Mouse (Mus musculus): ENCODE results near the gene Olfr1045. TPM values are rescaled to one million over a fixed set of nuclear protein-coding genes. Genes with fewer than 3 reads are reported as not detected.

The Olfr1045 gene
- polyA plus RNA-seq (2012; rRNA removed) = not detected in 2 replicates

DNA sequence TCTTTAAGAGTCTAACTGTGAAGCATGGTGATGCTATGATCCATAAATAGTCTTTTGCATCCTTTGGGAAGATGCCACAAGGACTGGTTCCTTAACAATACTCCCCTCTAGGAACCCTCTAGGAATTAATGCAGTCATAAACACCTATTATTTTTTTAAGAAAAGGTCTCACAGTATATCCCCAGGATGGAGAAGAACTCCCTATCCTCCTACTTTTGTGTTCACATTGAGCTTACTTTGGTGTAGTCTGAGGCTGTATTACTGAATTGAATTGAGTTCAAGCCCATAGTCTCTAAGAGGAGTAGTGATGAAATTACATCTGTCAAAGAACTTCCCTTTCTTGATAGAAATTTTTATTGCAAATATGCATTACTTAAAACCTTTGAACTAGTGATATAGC, at the start of gene Olfr1045:
Gene Olfr1045, minus strand, starts transcription at position 101 of the 400 bp plus-strand sequence.
- H3K36me3 ChIP-seq (ENCODE audit: control insufficient read depth, insufficient read depth, low read length) = no peaks in the 10 kb centered on the region
- no peak within 1 kb of the TSS for H3K27ac ChIP-seq (ENCODE audit: insufficient read depth, low read length)
- H3K4me3 ChIP-seq (ENCODE audit: extremely low read depth, insufficient read depth, insufficient read length) = no peak within 1 kb of the TSS
- TF ChIP-seq CTCF (IDR thresholded peaks at IDR 0.05; ENCODE audit: extremely low read depth, insufficient read depth, insufficient read length, insufficient replicate concordance) = no peak
- no peak for TF ChIP-seq POLR2A (IDR thresholded peaks at IDR 0.05; ENCODE audit: low read depth, low read length)
- DNase-seq (ENCODE audit: low read depth in 1 of 2, low spot score in 2 of 2) = no peak
- no peaks in the 10 kb centered on the region for H3K27me3 ChIP-seq (ENCODE audit: control insufficient read depth, insufficient read depth, low read length)
- no peaks in the 10 kb centered on the region for H3K4me1 ChIP-seq (ENCODE audit: control insufficient read depth, insufficient read depth, insufficient read length)

DNA sequence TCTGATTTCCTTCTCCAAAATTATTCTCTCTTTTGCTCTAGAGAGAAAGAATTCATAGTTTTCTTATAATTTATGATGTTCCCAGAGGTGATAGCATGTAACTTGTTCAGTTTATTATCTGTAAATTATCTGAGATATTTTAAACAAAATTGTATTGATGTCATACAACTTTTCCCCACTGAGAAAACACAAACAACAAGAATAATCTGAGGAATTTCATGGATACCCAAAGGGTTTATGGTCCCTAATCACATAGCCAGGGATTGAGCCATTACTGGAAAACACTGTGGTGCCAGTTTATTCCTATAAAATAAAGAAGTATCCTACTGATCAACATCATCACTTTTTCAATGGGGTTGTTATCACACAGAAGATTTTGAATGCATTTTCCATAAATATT, 37.4 kb upstream of the Olfr1045 start, which contains the start of gene Olfr1048:
Gene Olfr1048, minus strand, starts transcription at position 101 of the 400 bp plus-strand sequence.
- Histone ChIP-seq H3K27me3 (ENCODE audit: control insufficient read depth, insufficient read depth, low read length) (no peaks in the 10 kb centered on the region), H3K4me3 (ENCODE audit: extremely low read depth, insufficient read depth, insufficient read length) (no peak within 1 kb of the TSS), H3K27ac (ENCODE audit: insufficient read depth, low read length) (no peak within 1 kb of the TSS), H3K4me1 (ENCODE audit: control insufficient read depth, insufficient read depth, insufficient read length) (no peaks in the 10 kb centered on the region), H3K36me3 (ENCODE audit: control insufficient read depth, insufficient read depth, low read length) (no peaks in the 10 kb centered on the region)
- TF ChIP-seq CTCF (IDR thresholded peaks at IDR 0.05; ENCODE audit: extremely low read depth, insufficient read depth, insufficient read length, insufficient replicate concordance) = no peak
- no peak for TF ChIP-seq POLR2A (IDR thresholded peaks at IDR 0.05; ENCODE audit: low read depth, low read length)
- DNase-seq (ENCODE audit: low read depth in 1 of 2, low spot score in 2 of 2) = no peak

DNA sequence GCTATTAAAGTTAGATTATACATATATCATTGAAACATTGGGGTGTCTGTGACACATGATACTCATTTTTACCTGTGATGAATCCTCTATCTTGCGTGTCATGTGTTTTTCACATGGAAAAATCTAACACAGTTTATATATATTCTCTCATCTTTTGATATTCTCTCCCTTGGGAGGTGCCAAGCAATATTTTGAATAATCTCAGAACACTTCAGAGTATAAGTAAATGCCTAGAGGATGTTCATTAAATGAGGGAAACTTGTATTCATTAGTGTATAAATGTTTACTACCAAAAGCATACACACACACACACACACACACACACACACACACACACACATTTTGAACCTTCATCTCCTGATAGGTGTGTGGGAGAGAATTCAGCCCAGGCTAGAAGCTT, 28.5 kb upstream of the Olfr1045 start, which contains the start of gene Olfr1047:
Gene Olfr1047, minus strand, starts transcription at position 101 of the 400 bp plus-strand sequence.
- no peaks in the 10 kb centered on the region for H3K4me1 ChIP-seq (ENCODE audit: control insufficient read depth, insufficient read depth, insufficient read length)
- WGBS = 83% methylated on average over 1 of the region's 1 CpGs
- no peak within 1 kb of the TSS for H3K4me3 ChIP-seq (ENCODE audit: extremely low read depth, insufficient read depth, insufficient read length)
- H3K27me3 ChIP-seq (ENCODE audit: control insufficient read depth, insufficient read depth, low read length) = no peaks in the 10 kb centered on the region
- no peak for DNase-seq (ENCODE audit: low read depth in 1 of 2, low spot score in 2 of 2)
- TF ChIP-seq CTCF (IDR thresholded peaks at IDR 0.05; ENCODE audit: extremely low read depth, insufficient read depth, insufficient read length, insufficient replicate concordance) (no peak), POLR2A (IDR thresholded peaks at IDR 0.05; ENCODE audit: low read depth, low read length) (no peak)
- H3K27ac ChIP-seq (ENCODE audit: insufficient read depth, low read length) = no peak within 1 kb of the TSS
- H3K36me3 ChIP-seq (ENCODE audit: control insufficient read depth, insufficient read depth, low read length) = no peaks in the 10 kb centered on the region

DNA sequence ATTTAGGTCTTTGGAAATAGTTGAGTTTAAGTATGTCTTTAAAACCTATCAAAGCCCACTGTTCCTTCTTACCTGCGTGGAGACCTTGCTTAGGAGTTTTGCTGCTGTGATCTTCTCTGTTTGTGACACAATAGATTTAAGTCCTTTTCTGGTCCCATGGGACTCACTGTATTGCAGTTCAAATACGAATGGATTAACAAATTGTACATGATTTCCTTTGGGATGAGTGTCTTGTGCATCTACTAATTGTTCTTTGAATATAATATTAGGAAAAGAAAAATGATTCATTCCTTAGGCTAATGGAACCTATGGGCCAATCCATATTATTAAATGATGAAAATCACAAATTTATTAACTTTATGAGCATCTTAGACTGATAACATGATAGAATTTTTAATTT, 16.4 kb upstream of the Olfr1045 start, which contains the start of gene Olfr1046:
Gene Olfr1046, minus strand, starts transcription at position 101 of the 400 bp plus-strand sequence.
- H3K4me1 ChIP-seq (ENCODE audit: control insufficient read depth, insufficient read depth, insufficient read length) = no peaks in the 10 kb centered on the region
- TF ChIP-seq POLR2A (IDR thresholded peaks at IDR 0.05; ENCODE audit: low read depth, low read length) (no peak), CTCF (IDR thresholded peaks at IDR 0.05; ENCODE audit: extremely low read depth, insufficient read depth, insufficient read length, insufficient replicate concordance) (no peak)
- H3K27ac ChIP-seq (ENCODE audit: insufficient read depth, low read length) = no peak within 1 kb of the TSS
- no peaks in the 10 kb centered on the region for H3K27me3 ChIP-seq (ENCODE audit: control insufficient read depth, insufficient read depth, low read length)
- 67% methylated on average over 2 of the region's 2 CpGs for WGBS
- no peak for DNase-seq (ENCODE audit: low read depth in 1 of 2, low spot score in 2 of 2)
- H3K4me3 ChIP-seq (ENCODE audit: extremely low read depth, insufficient read depth, insufficient read length) = no peak within 1 kb of the TSS
- no peaks in the 10 kb centered on the region for H3K36me3 ChIP-seq (ENCODE audit: control insufficient read depth, insufficient read depth, low read length)

DNA sequence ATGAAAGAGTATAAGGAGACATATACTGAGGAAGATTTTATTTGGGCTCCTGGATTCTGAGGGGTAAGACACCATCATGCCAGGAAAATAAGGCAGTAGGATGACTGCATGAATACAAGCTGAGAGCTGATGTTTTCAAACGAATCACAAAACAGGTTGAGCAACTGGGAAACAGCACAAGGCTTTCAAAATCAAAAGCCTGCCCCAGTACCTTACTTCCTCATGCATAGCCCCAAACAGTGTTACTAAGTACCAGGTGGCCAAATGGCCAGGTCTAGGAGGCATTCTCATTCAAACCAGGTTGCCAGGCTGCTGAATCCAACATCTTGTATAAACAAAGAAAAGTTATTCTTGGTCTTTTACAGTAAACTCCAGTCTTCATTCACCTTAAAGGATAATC, 6.9 kb downstream of the Olfr1045 start:
- TF ChIP-seq CTCF (IDR thresholded peaks at IDR 0.05; ENCODE audit: extremely low read depth, insufficient read depth, insufficient read length, insufficient replicate concordance) = no peak
- no peak for TF ChIP-seq POLR2A (IDR thresholded peaks at IDR 0.05; ENCODE audit: low read depth, low read length)
- Histone ChIP-seq H3K27ac (ENCODE audit: insufficient read depth, low read length) (no peak overlapping the region), H3K4me3 (ENCODE audit: extremely low read depth, insufficient read depth, insufficient read length) (no peak overlapping the region), H3K4me1 (ENCODE audit: control insufficient read depth, insufficient read depth, insufficient read length) (no peaks in the 10 kb centered on the region), H3K27me3 (ENCODE audit: control insufficient read depth, insufficient read depth, low read length) (no peaks in the 10 kb centered on the region), H3K36me3 (ENCODE audit: control insufficient read depth, insufficient read depth, low read length) (no peaks in the 10 kb centered on the region)
- no peak for DNase-seq (ENCODE audit: low read depth in 1 of 2, low spot score in 2 of 2)
- WGBS = 41% methylated on average over 1 of the region's 1 CpGs

DNA sequence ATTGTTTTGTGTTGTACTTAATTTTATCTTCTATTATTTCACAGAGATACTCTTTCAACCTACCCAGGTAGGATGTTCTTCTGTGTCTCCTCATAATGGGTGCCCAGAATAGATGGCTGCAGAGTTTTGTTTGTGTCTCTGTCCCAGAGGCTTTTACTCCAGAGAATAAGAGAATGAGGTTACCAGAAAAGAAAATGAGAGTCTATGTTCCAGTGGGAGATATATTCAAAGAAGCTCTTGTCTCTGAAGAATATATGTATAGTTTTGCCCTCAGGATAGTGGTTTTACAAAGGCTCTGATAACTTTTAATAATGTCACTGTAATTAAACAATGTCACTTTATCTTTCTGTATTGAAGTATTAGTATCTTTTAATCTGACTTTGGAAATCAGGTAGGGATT, 17.2 kb downstream of the Olfr1045 start, which contains the start of gene Olfr52:
Gene Olfr52, minus strand, starts transcription at position 101 of the 400 bp plus-strand sequence.
- H3K36me3 ChIP-seq (ENCODE audit: control insufficient read depth, insufficient read depth, low read length) = no peaks in the 10 kb centered on the region
- TF ChIP-seq POLR2A (IDR thresholded peaks at IDR 0.05; ENCODE audit: low read depth, low read length) = no peak
- TF ChIP-seq CTCF (IDR thresholded peaks at IDR 0.05; ENCODE audit: extremely low read depth, insufficient read depth, insufficient read length, insufficient replicate concordance) = no peak
- no peaks in the 10 kb centered on the region for H3K27me3 ChIP-seq (ENCODE audit: control insufficient read depth, insufficient read depth, low read length)
- no peaks in the 10 kb centered on the region for H3K4me1 ChIP-seq (ENCODE audit: control insufficient read depth, insufficient read depth, insufficient read length)
- no peak within 1 kb of the TSS for H3K27ac ChIP-seq (ENCODE audit: insufficient read depth, low read length)
- no peak for DNase-seq (ENCODE audit: low read depth in 1 of 2, low spot score in 2 of 2)
- no peak within 1 kb of the TSS for H3K4me3 ChIP-seq (ENCODE audit: extremely low read depth, insufficient read depth, insufficient read length)

DNA sequence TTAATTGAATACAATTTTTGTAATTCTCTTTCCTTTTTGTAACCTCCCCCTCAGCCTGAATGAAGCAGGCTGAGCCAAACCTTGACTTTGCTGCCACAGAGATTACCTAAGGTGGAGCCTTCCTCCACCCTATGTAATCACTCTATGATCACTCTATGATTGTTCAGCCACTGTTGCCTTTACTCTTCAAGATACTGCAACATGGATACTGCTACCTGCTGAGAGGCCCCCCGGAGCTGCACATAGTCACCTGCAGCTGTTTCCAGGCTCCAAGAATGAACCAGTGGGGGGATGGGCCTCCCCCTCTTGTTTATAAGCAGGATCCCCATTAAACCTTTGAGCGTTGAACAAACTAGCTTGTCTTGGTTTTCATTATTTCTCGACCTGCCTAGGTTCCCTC, 22.9 kb downstream of the Olfr1045 start:
- no peaks in the 10 kb centered on the region for H3K27me3 ChIP-seq (ENCODE audit: control insufficient read depth, insufficient read depth, low read length)
- TF ChIP-seq CTCF (IDR thresholded peaks at IDR 0.05; ENCODE audit: extremely low read depth, insufficient read depth, insufficient read length, insufficient replicate concordance) (no peak), POLR2A (IDR thresholded peaks at IDR 0.05; ENCODE audit: low read depth, low read length) (no peak)
- 81% methylated on average over 3 of the region's 3 CpGs for WGBS
- no peak overlapping the region for H3K27ac ChIP-seq (ENCODE audit: insufficient read depth, low read length)
- H3K4me3 ChIP-seq (ENCODE audit: extremely low read depth, insufficient read depth, insufficient read length) = no peak overlapping the region
- no peak for DNase-seq (ENCODE audit: low read depth in 1 of 2, low spot score in 2 of 2)
- H3K36me3 ChIP-seq (ENCODE audit: control insufficient read depth, insufficient read depth, low read length) = no peaks in the 10 kb centered on the region
- no peaks in the 10 kb centered on the region for H3K4me1 ChIP-seq (ENCODE audit: control insufficient read depth, insufficient read depth, insufficient read length)
